Comparison of ENCODE assay signal across 8 mouse cellular contexts in the genomic region with DNA sequence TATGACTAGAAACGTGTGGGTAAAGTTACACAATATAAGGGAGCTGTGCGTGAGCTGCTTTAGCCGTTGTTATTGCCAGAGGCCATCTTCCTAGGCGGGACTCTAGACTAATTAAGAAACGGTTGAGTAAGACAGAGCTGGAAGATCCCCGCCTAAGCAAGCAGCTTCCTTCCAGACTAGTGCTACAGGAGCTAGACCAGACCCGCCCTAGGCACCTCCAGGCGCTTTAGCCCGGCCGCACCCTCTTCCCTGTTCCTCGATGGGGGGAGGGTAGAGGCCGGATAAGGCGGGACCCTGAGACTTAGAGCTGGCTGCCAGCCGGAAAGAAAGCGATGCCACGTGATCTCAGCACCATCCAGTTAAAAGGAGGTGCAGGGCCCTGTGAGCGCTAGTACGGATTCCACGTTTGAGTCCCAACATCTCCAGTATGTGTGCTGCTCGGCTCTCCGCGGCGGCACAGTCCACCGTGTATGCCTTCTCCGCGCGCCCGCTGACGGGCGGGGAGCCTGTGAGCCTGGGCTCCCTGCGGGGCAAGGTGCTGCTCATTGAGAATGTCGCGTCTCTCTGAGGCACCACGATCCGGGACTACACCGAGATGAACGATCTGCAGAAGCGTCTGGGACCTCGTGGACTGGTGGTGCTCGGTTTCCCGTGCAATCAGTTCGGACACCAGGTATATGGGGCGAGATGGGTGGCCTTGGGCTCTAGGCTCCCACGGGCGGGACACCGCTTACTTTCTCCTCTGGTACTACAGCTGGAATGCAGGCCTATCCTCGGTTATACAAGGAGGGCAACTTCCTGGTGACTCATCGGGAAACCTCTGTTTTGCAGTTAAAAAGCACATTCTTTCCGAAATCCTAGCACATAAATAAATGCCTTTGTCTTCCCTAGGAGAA. TPM values are rescaled to one million over a fixed set of nuclear protein-coding genes. Genes with fewer than 3 reads are reported as not detected.
DNase-seq lines count a peak whose midpoint lies in the region; ATAC-seq and TF ChIP-seq lines count a peak whose summit lies in the region.

TSS of gene Gpx1 (plus strand) at position 18 of the 896 bp plus-strand sequence.

- intact Hi-C loops in heart, postnatal 10 days (cut with DNase I): loop anchor here (2.0 kb wide), 1 partner anchor 32 kb away; the partner anchor contains the start of genes Rhoa and Tcta

- no peak for TF ChIP-seq CTCF in ES-Bruce4 (IDR thresholded peaks at IDR 0.05; ENCODE audit: low read depth, low read length)
- TF ChIP-seq CTCF in liver, postnatal 0 days (IDR thresholded peaks at IDR 0.05; ENCODE audit: low read depth): no peak

- peaks cover 16% of the 10 kb centered on the region for H3K36me3 ChIP-seq in ES-Bruce4 (ENCODE audit: control insufficient read depth, insufficient read depth, low read length, poor library complexity, severe bottlenecking)
- peaks cover 31% of the 10 kb centered on the region for H3K36me3 ChIP-seq in forebrain, embryonic 13.5 days (ENCODE audit: poor library complexity, severe bottlenecking)
- H3K36me3 ChIP-seq in liver, postnatal 0 days (replicated peaks; ENCODE audit: insufficient read depth, low read length): peaks cover 38% of the 10 kb centered on the region
- peaks cover 12% of the 10 kb centered on the region; the same call in 1 of the 2 replicates for H3K36me3 ChIP-seq in neural tube, embryonic 14.5 days (ENCODE audit: control insufficient read depth, insufficient read depth, low read length)

- WGBS in forebrain, embryonic 13.5 days: under 1% methylated on average over 49 of the region's 49 CpGs
- WGBS in large intestine, adult 2 months: under 1% methylated on average over 49 of the region's 49 CpGs
- under 1% methylated on average over 49 of the region's 49 CpGs for WGBS in liver, postnatal 0 days (ENCODE audit: insufficient replicate concordance)
- under 1% methylated on average over 49 of the region's 49 CpGs for WGBS in neural tube, embryonic 14.5 days

- peak within 1 kb of the TSS; percentile 75 for H3K9ac ChIP-seq in ES-Bruce4 (ENCODE audit: low read depth, poor library complexity, severe bottlenecking)
- H3K9ac ChIP-seq in forebrain, embryonic 13.5 days: peak within 1 kb of the TSS; percentile 86
- H3K9ac ChIP-seq in liver, postnatal 0 days (replicated peaks): peak within 1 kb of the TSS; percentile 99
- peak within 1 kb of the TSS; percentile 89 for H3K9ac ChIP-seq in neural tube, embryonic 14.5 days (replicated peaks; ENCODE audit: low read depth, low read length)

- H3K4me1 ChIP-seq in ES-Bruce4 (ENCODE audit: control insufficient read depth, insufficient read depth, low read length): peaks cover 3% of the 10 kb centered on the region
- H3K4me1 ChIP-seq in forebrain, embryonic 13.5 days: peaks cover 20% of the 10 kb centered on the region
- peaks cover 49% of the 10 kb centered on the region for H3K4me1 ChIP-seq in liver, postnatal 0 days (ENCODE audit: insufficient read depth)
- peaks cover 15% of the 10 kb centered on the region for H3K4me1 ChIP-seq in neural tube, embryonic 14.5 days (ENCODE audit: control insufficient read depth, insufficient read depth, low read length)

- peak; percentile 88 for ATAC-seq in cerebellum, adult (ENCODE audit: insufficient number of reproducible peaks, low FRiP score, low TSS enrichment)
- ATAC-seq in forebrain, embryonic 13.5 days: peak; percentile 97
- ATAC-seq in liver, postnatal 0 days: peak; percentile 83
- ATAC-seq in neural tube, embryonic 14.5 days (ENCODE audit: low read depth): peak; percentile 95

- DNase-seq in heart, postnatal 10 days: peak; percentile 94 to 95
- peak; percentile 98 for DNase-seq in large intestine, adult 2 months (ENCODE audit: low read depth, low spot score)
- DNase-seq in liver, postnatal 0 days: peak; percentile 95
- peak; percentile 88 for DNase-seq in testis, postnatal 10 days (ENCODE audit: low spot score)

- peak within 1 kb of the TSS; percentile 75 for H3K4me2 ChIP-seq in forebrain, embryonic 13.5 days
- peak within 1 kb of the TSS; percentile 87 for H3K4me2 ChIP-seq in liver, postnatal 0 days (ENCODE audit: low read depth, low read length)
- H3K4me2 ChIP-seq in neural tube, embryonic 14.5 days (ENCODE audit: low read depth, low read length): peak within 1 kb of the TSS; percentile 64

- H3K9me3 ChIP-seq in ES-Bruce4 (replicated peaks; ENCODE audit: control insufficient read depth, insufficient read depth, low read length, poor library complexity, severe bottlenecking): no peaks in the 10 kb centered on the region
- no peaks in the 10 kb centered on the region for H3K9me3 ChIP-seq in forebrain, embryonic 13.5 days (replicated peaks)
- no peaks in the 10 kb centered on the region for H3K9me3 ChIP-seq in liver, postnatal 0 days (ENCODE audit: low read length)
- no peaks in the 10 kb centered on the region for H3K9me3 ChIP-seq in neural tube, embryonic 14.5 days (ENCODE audit: control insufficient read depth, low read length)

- H3K4me3 ChIP-seq in ES-Bruce4 (ENCODE audit: low read depth, low read length): peak within 1 kb of the TSS; percentile 92
- peak within 1 kb of the TSS; percentile 58 for H3K4me3 ChIP-seq in forebrain, embryonic 13.5 days
- H3K4me3 ChIP-seq in liver, postnatal 0 days (ENCODE audit: low read depth, low read length): peak within 1 kb of the TSS; percentile 93
- H3K4me3 ChIP-seq in neural tube, embryonic 14.5 days (ENCODE audit: low read depth, low read length): peak within 1 kb of the TSS; percentile 74

- TF ChIP-seq EP300 in ES-Bruce4 (IDR thresholded peaks at IDR 0.05; ENCODE audit: insufficient read depth, low read depth, low read length): peak; percentile 91
- TF ChIP-seq EP300 in liver, postnatal 0 days (IDR thresholded peaks at IDR 0.05; ENCODE audit: low read depth): peak; percentile 88

- peak within 1 kb of the TSS; percentile 100 for H3K27ac ChIP-seq in ES-Bruce4 (ENCODE audit: insufficient read depth, low read length)
- peak within 1 kb of the TSS; percentile 91 for H3K27ac ChIP-seq in forebrain, embryonic 13.5 days
- H3K27ac ChIP-seq in liver, postnatal 0 days (ENCODE audit: low read depth): peak within 1 kb of the TSS; percentile 100
- peak within 1 kb of the TSS; percentile 89 for H3K27ac ChIP-seq in neural tube, embryonic 14.5 days (ENCODE audit: low read depth, low read length)

- H3K27me3 ChIP-seq in ES-Bruce4 (ENCODE audit: control insufficient read depth, insufficient read depth, low read length, poor library complexity, severe bottlenecking): no peaks in the 10 kb centered on the region
- H3K27me3 ChIP-seq in forebrain, embryonic 13.5 days: no peaks in the 10 kb centered on the region
- H3K27me3 ChIP-seq in liver, postnatal 0 days (ENCODE audit: insufficient read depth, low read length): no peaks in the 10 kb centered on the region
- H3K27me3 ChIP-seq in neural tube, embryonic 14.5 days (ENCODE audit: control insufficient read depth, insufficient read depth, low read length): no peaks in the 10 kb centered on the region

- peak; percentile 98 for TF ChIP-seq POLR2A in ES-Bruce4 (IDR thresholded peaks at IDR 0.05; ENCODE audit: insufficient read depth, low read length)

RNA-seq across cellular contexts. Expression of gene Gpx1, which starts in this region (rescaled TPM):
- 172 and 194 TPM in 2 replicates for polyA plus RNA-seq in ES-Bruce4 (2011; ENCODE audit: insufficient read depth, insufficient read length, low read depth, missing spikeins)
- 489 and 518 TPM in 2 replicates for polyA plus RNA-seq in forebrain, embryonic 13.5 days (2015; fragmentation: Nextera tagmentation; extraction: Ambion mirVana)
- total RNA-seq in heart, postnatal 10 days (2021): 100 to 1,000 TPM; 152 to 166 TPM
- 641 and 1,038 TPM in 2 replicates for polyA plus RNA-seq in large intestine, adult 2 months (2012; rRNA removed)
- polyA plus RNA-seq in liver, postnatal 0 days (2015; fragmentation: Nextera tagmentation; extraction: Ambion mirVana): 3,657 and 3,917 TPM in 2 replicates
- 463 and 504 TPM in 2 replicates for polyA plus RNA-seq in neural tube, embryonic 14.5 days (2014; fragmentation: Nextera tagmentation; extraction: Ambion mirVana)

Comparison
In these comparisons a context has a peak if more than half of its experiments do, and no peak if none do; other contexts are left out.
1. Peak in every context shown above with its lines: DNase-seq, ATAC-seq, H3K4me3 ChIP-seq and H3K27ac ChIP-seq.